Mouse (Mus musculus) brain, adult 2 months (tissue): Measurements from ENCODE around the gene Ubl3.

ENCODE experiments used
- DNase-seq: peaks from one replicate; pipeline ENCODE4 v3.0.0; 2011; ENCODE audit warnings: low read depth, low spot score

The Ubl3 gene

GRCm38 (mm10) chr5:148563281-148563680, 10.7 kb upstream of the Ubl3 start:
- DNase-seq, result no peak

- no peak for DNase-seq
Measured at GRCm38 (mm10) chr5:148562235-148562634, 9.6 kb upstream of the Ubl3 start.

- no peak for DNase-seq
Measured at GRCm38 (mm10) chr5:148559261-148559958, 6.8 kb upstream of the Ubl3 start.

- no peak for DNase-seq
Measured at GRCm38 (mm10) chr5:148558472-148558871, 5.9 kb upstream of the Ubl3 start.

GRCm38 (mm10) chr5:148556509-148556908, 3.9 kb upstream of the Ubl3 start:
- no peak for DNase-seq

GRCm38 (mm10) chr5:148555156-148555555, 2.6 kb upstream of the Ubl3 start:
- no peak for DNase-seq

GRCm38 (mm10) chr5:148554701-148555100, 2.1 kb upstream of the Ubl3 start:
- DNase-seq, result no peak

GRCm38 (mm10) chr5:148554242-148554641, 1.7 kb upstream of the Ubl3 start:
- no peak for DNase-seq

- no peak for DNase-seq
Measured at GRCm38 (mm10) chr5:148553723-148554122, 1.1 kb upstream of the Ubl3 start.

- DNase-seq, result no peak
Measured at GRCm38 (mm10) chr5:148551764-148552136, 839 bp downstream of the Ubl3 start.

- peak; percentile 75 for DNase-seq
Measured at GRCm38 (mm10) chr5:148550821-148551763, 1.5 kb downstream of the Ubl3 start.

- DNase-seq, result peak; percentile 76
Measured at GRCm38 (mm10) chr5:148550393-148550792, 2.2 kb downstream of the Ubl3 start.

- no peak for DNase-seq
Measured at GRCm38 (mm10) chr5:148549307-148549706, 3.3 kb downstream of the Ubl3 start.

GRCm38 (mm10) chr5:148548568-148548967, 4.0 kb downstream of the Ubl3 start:
- no peak for DNase-seq

- peak; percentile 47 for DNase-seq
Measured at GRCm38 (mm10) chr5:148547870-148548456, 4.6 kb downstream of the Ubl3 start.

GRCm38 (mm10) chr5:148546970-148547369, 5.6 kb downstream of the Ubl3 start:
- DNase-seq, result no peak

GRCm38 (mm10) chr5:148544733-148545132, 7.9 kb downstream of the Ubl3 start:
- DNase-seq, result no peak

- DNase-seq, result no peak
Measured at GRCm38 (mm10) chr5:148542196-148542595, 10.4 kb downstream of the Ubl3 start.

GRCm38 (mm10) chr5:148535669-148536430, 16.7 kb downstream of the Ubl3 start:
- DNase-seq, result no peak

- DNase-seq, result peak; percentile 61
Measured at GRCm38 (mm10) chr5:148534644-148535043, 17.9 kb downstream of the Ubl3 start.

GRCm38 (mm10) chr5:148533924-148534323, 18.7 kb downstream of the Ubl3 start:
- no peak for DNase-seq

- no peak for DNase-seq
Measured at GRCm38 (mm10) chr5:148532201-148532600, 20.4 kb downstream of the Ubl3 start.
